Mouse (Mus musculus): Measurements from ENCODE around the gene Btbd35f5. TPM values are rescaled to one million over a fixed set of nuclear protein-coding genes. Genes with fewer than 3 reads are reported as not detected.
"Not testable (repeated sequence)": the region's sequence is repeated elsewhere in the genome, so short reads cannot be mapped to it uniquely, and the experiment has no call there.

The Btbd35f5 gene
- not detected in 2 replicates for polyA plus RNA-seq (2012; rRNA removed)

DNA sequence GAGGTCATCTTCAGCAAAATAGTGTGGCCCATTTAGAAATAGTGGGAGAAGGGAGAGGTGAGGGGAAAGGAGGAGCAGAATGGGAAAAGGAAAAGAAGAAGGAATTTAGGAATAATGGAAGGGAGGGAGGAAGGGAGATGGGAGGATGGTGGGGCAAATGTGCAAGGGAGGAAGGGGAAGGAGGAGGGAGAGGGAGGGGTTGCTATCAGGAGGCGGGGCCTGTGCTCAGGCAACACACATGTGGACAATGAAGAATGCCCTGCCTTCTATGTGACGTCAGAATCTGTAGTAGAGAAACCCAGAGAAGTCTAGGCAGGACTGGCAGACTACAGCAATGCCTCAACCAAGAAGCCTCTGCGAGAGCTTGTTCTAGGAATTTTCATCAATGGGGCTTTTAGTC is at the start of gene Btbd35f5:
TSS of gene Btbd35f5 (plus strand) at position 301 of the 400 bp plus-strand sequence.
- DNase-seq (ENCODE audit: low read depth, low spot score), result not testable (repeated sequence)
- no CpG with 5 or more reads among the region's 3 CpGs for WGBS

DNA sequence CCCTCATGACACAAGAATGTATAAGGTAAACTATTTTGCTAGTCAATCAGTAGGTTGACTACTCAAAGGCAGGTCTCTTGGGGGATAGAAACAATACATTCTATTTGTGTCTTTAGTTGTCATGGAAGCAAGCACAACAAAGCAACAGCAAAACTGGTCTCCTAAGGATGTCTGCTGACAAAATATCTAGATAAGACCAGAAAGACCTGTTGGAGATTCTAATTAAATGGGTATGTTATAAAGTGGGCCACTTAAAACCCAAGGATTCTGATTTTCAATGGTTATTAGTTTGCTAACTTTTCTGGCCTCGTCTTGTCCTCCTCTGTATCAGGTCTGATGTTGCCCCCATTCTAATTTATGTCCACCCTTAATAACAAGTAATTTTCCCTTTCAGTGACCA is 32.2 kb upstream of the Btbd35f5 start, which contains the start of gene Gm21789:
TSS of gene Gm21789 (plus strand) at position 301 of the 400 bp plus-strand sequence.
- no CpG with 5 or more reads among the region's 1 CpGs for WGBS
- DNase-seq (ENCODE audit: low read depth, low spot score), result not testable (repeated sequence)

Other genes starting within 250 kb of the Btbd35f5 start
- gene Btbd35f21, start 247.8 kb upstream of the Btbd35f5 start, polyA plus RNA-seq (2012; rRNA removed), result not detected in 2 replicates
- not detected in 2 replicates for gene Btbd35f30, start 79.3 kb upstream of the Btbd35f5 start, polyA plus RNA-seq (2012; rRNA removed)
- not detected in 2 replicates for gene Gm21789, start 32.1 kb upstream of the Btbd35f5 start, polyA plus RNA-seq (2012; rRNA removed)

Measured in large intestine, adult 2 months (tissue).